Mouse (Mus musculus) limb, embryonic 10.5 days (tissue): ENCODE results near the gene Cd5. TPM values are rescaled to one million over a fixed set of nuclear protein-coding genes. Genes with fewer than 3 reads are reported as not detected.

Source experiments
- DNase-seq: peaks from one replicate; pipeline ENCODE4 v3.0.0-alpha.2; 2017; ENCODE audit warnings: low spot score
- H3K27ac ChIP-seq: fragments of 300-500 bp; sonication (generic); 2 replicates; pipeline ENCODE4 v1.5.1; 2016; ENCODE audit warnings: mild to moderate bottlenecking
- H3K27me3 ChIP-seq: fragments of 300-500 bp; sonication (generic); 2 replicates; pipeline ENCODE4 v1.6.1; 2016; ENCODE audit warnings: low read depth, mild to moderate bottlenecking; ENCODE audit not compliant: poor library complexity, severe bottlenecking
- H3K36me3 ChIP-seq: fragments of 300-500 bp; sonication (generic); 2 replicates; pipeline ENCODE4 v1.6.1; 2016; ENCODE audit warnings: mild to moderate bottlenecking, moderate library complexity
- H3K4me1 ChIP-seq: fragments of 300-500 bp; sonication (generic); 2 replicates; pipeline ENCODE4 v1.6.1; 2016
- H3K4me3 ChIP-seq: fragments of 300-500 bp; sonication (generic); 2 replicates; pipeline ENCODE4 v1.5.1; 2016; ENCODE audit warnings: mild to moderate bottlenecking, moderate library complexity
- H3K9me3 ChIP-seq: fragments of 300-500 bp; sonication (generic); replicated peaks from 2 replicates; pipeline ENCODE4 v1.6.1; 2016; ENCODE audit warnings: mild to moderate bottlenecking
- WGBS: fragments of 180-500 bp; shearing (Covaris S2); methylation state at CpG from one replicate; pipeline ENCODE4 v1.1.7; 2016; 5-methylcytosine and 5-hydroxymethylcytosine counted together
- polyA plus RNA-seq: library from polyadenylated mRNA; unstranded; fragments of >200 nt; fragmentation: Nextera tagmentation; extraction: Ambion mirVana; gene quantifications from 2 replicates; pipeline ENCODE4 v1.2.1, GENCODE M21; 2016

Gene Cd5
- polyA plus RNA-seq, 1 experiment from 2014 or later, result 0.26 TPM

DNA sequence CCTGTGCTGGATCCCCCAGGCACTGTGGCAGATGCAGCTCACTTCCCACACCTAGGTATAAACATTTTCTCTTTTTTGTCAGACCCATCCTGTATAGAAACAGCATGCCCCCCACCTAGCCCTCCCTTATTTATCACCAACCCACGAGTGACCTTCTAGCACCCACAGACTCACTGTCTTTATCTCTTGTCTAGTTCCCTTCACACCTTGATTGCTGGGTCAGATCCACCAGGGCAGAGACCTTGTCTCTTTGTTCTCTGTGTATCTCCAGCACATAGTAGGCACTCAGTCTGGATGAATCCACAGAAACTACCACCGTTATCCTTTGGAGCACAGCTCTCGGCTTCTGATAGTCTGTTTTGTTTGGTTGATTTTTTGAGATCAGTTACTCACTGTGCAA is 3.7 kb downstream of the Cd5 start:
- 85% methylated on average over 3 of the region's 3 CpGs for WGBS
- H3K27me3 ChIP-seq, result no peaks in the 10 kb centered on the region

DNA sequence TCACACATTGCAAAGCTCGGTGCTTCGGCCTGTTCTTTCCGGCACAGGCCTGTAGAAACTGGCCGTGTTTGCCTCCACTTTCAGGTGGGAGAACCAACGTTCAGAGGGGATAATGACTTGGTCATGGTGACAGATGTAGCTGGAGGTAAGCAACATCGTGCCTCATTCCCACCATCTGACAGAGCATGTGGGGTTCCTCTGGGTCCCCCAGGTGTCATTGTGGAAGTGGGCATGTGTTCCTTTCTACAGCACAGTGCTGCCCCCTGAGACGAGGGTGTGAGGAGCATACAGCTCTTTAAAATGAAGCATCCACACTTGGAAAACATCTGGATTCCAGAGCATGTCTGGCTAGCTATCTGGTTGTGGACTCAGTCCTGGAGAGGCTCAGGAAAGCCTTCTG is 4.2 kb downstream of the Cd5 start:
- no peak overlapping the region for H3K27ac ChIP-seq
- H3K27me3 ChIP-seq, result no peaks in the 10 kb centered on the region
- no peaks in the 10 kb centered on the region for H3K36me3 ChIP-seq
- 85% methylated on average over 7 of the region's 7 CpGs for WGBS
- no peaks in the 10 kb centered on the region for H3K9me3 ChIP-seq
- H3K4me3 ChIP-seq, result no peak overlapping the region
- H3K4me1 ChIP-seq, result no peaks in the 10 kb centered on the region
- DNase-seq, result no peak

More for the DNA sequence above, 3.7 kb downstream of the Cd5 start:
- no peak for DNase-seq
- no peaks in the 10 kb centered on the region for H3K9me3 ChIP-seq
- H3K36me3 ChIP-seq, result no peaks in the 10 kb centered on the region
- H3K27ac ChIP-seq, result no peak overlapping the region
- H3K4me3 ChIP-seq, result no peak overlapping the region
- H3K4me1 ChIP-seq, result no peaks in the 10 kb centered on the region

DNA sequence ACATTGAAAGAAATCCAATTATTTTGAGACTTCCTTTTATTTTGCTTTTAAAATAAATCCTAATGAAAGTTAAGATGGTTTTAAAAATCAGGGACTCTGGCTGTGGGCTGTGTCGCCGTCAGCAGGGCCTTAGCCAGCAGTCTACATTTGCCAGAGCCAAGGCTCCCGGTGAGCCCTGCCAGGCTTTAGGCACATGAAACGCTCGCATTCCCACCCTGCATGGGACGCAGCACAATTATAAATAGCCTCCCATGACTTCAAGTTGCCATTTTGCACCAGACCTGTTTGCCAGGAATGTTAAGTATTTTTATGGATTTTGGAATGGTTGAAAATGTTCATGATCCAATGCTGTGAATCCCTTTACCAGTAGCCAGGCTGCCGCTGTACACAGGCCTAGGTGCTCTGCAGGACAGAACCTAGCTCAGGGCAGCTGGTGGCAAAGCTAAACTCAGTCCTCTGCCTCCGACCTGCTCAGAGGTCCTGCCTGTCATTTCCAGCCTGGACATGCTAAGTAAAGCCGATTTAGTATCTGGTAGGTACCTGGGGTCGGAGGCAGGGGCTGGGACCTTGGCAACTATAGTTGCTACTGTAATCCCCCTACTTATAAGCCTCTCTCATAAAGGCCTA is 5.2 kb downstream of the Cd5 start:
- H3K36me3 ChIP-seq, result no peaks in the 10 kb centered on the region
- 84% methylated on average over 10 of the region's 10 CpGs for WGBS
- H3K27me3 ChIP-seq, result no peaks in the 10 kb centered on the region
- H3K9me3 ChIP-seq, result no peaks in the 10 kb centered on the region
- no peak overlapping the region for H3K27ac ChIP-seq
- H3K4me1 ChIP-seq, result no peaks in the 10 kb centered on the region
- no peak overlapping the region for H3K4me3 ChIP-seq
- no peak for DNase-seq

DNA sequence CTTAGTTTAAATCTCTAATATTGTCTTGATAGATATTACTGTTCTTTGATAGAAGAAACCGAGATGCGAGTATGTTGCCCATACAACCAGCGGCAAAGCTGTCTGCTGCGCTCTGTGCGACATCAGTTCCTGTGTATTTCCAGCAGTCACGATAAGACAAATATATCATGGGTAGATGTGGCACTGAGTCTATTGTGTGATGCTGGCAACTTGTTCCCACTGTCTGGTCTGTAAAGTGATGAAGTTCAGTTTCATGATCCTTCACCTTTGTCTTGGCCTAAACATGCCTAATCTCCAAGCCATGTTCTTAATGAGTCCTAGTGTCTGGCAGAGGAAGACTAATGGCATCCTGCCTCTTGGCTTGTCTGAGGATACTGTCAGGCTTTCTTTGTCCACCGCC is 6.1 kb downstream of the Cd5 start:
- no peaks in the 10 kb centered on the region for H3K36me3 ChIP-seq
- H3K4me3 ChIP-seq, result no peak overlapping the region
- WGBS, result 95% methylated on average over 7 of the region's 7 CpGs
- DNase-seq, result no peak
- no peaks in the 10 kb centered on the region for H3K9me3 ChIP-seq
- no peak overlapping the region for H3K27ac ChIP-seq
- no peaks in the 10 kb centered on the region for H3K27me3 ChIP-seq
- H3K4me1 ChIP-seq, result no peaks in the 10 kb centered on the region

DNA sequence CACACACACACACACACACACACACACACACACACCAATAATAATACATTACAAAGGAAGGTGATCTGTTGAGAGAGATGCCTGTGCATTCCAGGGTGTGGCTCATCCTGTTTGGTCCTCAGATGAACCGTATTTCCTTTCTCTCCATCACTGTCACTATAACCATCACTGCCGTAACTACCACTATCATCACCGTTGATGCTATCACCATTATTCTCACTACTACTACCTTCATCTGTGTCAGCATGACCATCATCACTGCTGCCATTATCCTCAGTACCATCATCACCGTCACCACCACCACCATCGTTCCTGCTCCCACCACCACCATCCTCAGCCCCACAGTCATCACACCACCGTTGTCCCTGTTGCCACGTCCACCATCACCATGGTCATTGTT is 6.8 kb downstream of the Cd5 start:
- H3K27ac ChIP-seq, result no peak overlapping the region
- no peaks in the 10 kb centered on the region for H3K27me3 ChIP-seq
- H3K9me3 ChIP-seq, result no peaks in the 10 kb centered on the region
- H3K4me3 ChIP-seq, result no peak overlapping the region
- H3K4me1 ChIP-seq, result no peaks in the 10 kb centered on the region
- WGBS, result 90% methylated on average over 7 of the region's 7 CpGs
- DNase-seq, result no peak
- no peaks in the 10 kb centered on the region for H3K36me3 ChIP-seq

DNA sequence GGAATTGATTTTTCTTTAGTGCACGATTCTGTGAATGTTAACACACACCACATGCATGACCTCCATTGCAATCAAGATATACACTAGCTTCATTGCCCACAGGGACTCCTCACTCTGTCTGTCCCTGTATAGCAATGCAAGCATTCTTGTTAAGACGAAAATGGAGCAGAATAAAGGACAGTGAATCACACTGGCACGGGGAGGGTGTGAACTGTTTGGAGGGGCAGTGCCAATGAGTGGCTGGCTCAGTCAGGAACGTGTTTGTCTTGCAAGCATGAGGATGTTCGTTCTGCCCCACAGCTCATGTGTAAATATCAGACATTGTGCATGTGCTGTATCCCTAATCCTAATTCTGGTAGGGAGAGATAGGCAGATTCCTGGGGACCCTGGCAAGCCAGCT is 8.3 kb downstream of the Cd5 start:
- Histone ChIP-seq H3K4me3 (no peak overlapping the region), H3K36me3 (no peaks in the 10 kb centered on the region), H3K4me1 (no peaks in the 10 kb centered on the region), H3K9me3 (no peaks in the 10 kb centered on the region), H3K27me3 (no peaks in the 10 kb centered on the region), H3K27ac (no peak overlapping the region)
- DNase-seq, result no peak
- WGBS, result 90% methylated on average over 5 of the region's 5 CpGs

DNA sequence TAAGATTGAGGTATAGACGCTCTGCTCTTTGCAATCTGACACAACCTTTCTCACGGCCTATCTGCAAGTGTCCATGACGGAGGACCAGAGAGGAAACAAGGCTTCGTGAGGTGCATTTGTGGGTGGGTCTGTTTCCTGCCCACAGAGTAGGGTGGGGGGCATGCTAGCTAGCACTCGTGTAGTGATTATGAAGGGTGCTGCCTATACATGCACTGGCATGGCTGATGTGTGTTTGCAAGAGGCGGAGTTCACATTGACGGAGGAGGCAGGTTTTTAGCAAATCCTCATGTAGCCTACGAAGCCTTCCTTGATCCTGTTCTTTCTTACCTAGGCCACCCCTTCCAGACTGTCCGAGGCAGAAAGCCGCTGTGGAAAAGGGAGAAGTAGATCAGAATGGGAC is 8.9 kb downstream of the Cd5 start:
- H3K4me3 ChIP-seq, result no peak overlapping the region
- no peak for DNase-seq
- no peaks in the 10 kb centered on the region for H3K27me3 ChIP-seq
- 89% methylated on average over 10 of the region's 10 CpGs for WGBS
- H3K36me3 ChIP-seq, result no peaks in the 10 kb centered on the region
- H3K27ac ChIP-seq, result no peak overlapping the region
- H3K4me1 ChIP-seq, result no peaks in the 10 kb centered on the region
- H3K9me3 ChIP-seq, result no peaks in the 10 kb centered on the region

DNA sequence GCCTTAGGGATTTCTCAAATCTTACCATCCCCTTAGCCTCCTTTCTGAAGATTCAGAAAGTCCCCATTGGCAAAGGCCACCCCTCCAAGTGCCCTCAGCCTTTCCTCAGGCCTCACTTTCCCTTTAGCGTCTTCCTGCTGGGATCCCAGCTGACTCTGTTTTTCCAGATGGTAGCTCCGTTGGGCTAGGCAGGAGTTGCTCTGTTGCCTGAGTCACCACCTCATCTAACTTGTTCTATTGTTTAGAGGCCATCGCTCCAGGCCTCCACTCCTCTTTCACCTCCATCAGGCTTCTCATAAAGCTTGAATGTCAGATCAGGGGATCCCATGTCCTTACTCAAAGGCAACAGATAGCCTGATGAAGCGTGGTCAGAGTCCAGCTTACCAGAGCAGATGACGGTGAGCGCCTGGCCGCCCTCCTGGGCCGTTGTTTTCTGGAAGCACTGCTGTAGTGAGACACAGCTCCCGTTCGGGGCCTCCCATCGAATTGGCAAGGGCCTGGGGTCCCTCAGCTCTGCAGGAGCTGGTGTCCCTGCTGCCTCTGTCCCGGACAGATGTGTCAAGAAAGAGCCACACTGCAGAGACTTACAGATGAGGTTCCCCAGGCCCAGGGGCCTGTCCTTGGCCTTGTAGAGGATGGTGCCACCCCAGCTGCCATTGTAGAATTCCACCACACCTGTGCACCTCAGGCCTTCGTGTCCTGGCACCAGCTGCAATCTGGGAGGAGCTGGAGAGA is 14.0 kb downstream of the Cd5 start:
- Histone ChIP-seq H3K27me3 (peaks cover 8% of the 10 kb centered on the region), H3K27ac (0 out of 2 replicates have a peak overlapping the region, but pooled peaks have one; percentile 2), H3K4me3 (no peak overlapping the region), H3K4me1 (peaks cover 25% of the 10 kb centered on the region), H3K9me3 (no peaks in the 10 kb centered on the region), H3K36me3 (no peaks in the 10 kb centered on the region)
- WGBS, result 79% methylated on average over 13 of the region's 13 CpGs
- no peak for DNase-seq

DNA sequence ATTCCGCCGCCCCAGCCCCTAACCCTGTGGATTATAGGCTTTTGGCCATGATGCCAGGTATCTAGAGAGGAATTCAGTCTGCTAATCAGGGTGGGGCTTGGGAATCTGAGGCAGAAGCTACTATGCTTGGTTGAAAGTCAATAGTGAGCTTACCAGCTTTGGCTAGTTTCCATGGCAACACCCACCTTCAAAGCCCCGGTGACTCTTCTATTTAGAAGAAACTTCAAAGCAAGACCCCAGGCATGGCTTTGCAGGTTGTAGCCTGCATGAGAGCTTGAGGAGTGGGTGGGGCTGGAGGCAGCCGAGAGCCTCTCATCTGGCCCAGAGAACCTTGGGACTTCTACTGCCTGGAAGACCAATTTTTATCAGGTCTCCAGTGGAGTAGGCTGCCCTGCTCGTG is 15.2 kb downstream of the Cd5 start:
- no peak overlapping the region for H3K4me3 ChIP-seq
- no peaks in the 10 kb centered on the region for H3K9me3 ChIP-seq
- no peaks in the 10 kb centered on the region for H3K36me3 ChIP-seq
- 26% methylated on average over 5 of the region's 5 CpGs for WGBS
- no peak for DNase-seq
- peaks cover 29% of the 10 kb centered on the region for H3K4me1 ChIP-seq
- no peak overlapping the region for H3K27ac ChIP-seq
- peaks cover 8% of the 10 kb centered on the region for H3K27me3 ChIP-seq

DNA sequence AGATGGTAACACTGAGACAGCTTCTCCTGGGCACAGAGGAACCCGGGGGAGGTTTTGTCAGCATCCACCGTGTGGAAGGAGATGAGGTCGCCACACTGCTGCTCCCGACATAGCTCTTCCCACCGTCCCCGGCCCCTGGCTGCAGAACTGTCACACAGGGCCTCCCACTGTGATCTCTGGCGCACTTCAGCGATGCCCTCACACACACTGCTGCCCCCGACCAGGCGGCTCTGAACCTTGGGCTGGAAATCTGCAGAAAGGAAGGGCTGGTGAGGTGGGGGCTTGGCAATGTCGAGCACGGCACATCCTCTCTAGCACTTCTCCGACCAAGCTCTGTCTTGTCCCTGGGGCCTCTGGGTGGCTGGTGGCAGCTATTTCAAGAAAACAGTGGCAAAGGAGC is 15.7 kb downstream of the Cd5 start:
- Histone ChIP-seq H3K27ac (no peak overlapping the region), H3K27me3 (peaks cover 8% of the 10 kb centered on the region), H3K36me3 (no peaks in the 10 kb centered on the region), H3K4me3 (no peak overlapping the region), H3K9me3 (no peaks in the 10 kb centered on the region), H3K4me1 (peaks cover 29% of the 10 kb centered on the region)
- DNase-seq, result no peak
- WGBS, result 19% methylated on average over 13 of the region's 13 CpGs

DNA sequence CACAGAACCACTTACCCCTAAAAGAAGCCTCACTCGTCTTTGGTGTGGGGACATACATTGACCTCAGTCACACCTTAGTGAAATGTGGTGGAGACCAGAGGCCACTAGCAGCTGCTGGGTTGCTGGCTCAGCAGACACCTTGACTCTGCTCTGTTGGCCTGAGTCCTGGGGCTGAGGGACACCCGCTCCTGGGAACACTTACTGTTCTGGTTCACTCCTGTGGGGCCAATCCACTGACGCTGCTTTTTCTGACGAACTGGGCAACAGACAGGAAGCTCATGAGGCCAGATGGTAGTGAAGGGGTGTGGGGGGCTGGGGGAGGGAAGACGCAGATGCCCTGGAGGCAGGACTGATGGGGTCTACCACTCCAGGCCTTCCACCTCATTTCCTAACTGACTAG is 17.7 kb downstream of the Cd5 start:
- peak overlapping the region; percentile 36; the same call in 1 of the 2 replicates for H3K27ac ChIP-seq
- no peak overlapping the region for H3K4me3 ChIP-seq
- H3K4me1 ChIP-seq, result peaks cover 29% of the 10 kb centered on the region
- no peaks in the 10 kb centered on the region for H3K36me3 ChIP-seq
- peaks cover 8% of the 10 kb centered on the region for H3K27me3 ChIP-seq
- DNase-seq, result no peak
- no peaks in the 10 kb centered on the region for H3K9me3 ChIP-seq
- 35% methylated on average over 5 of the region's 5 CpGs for WGBS

DNA sequence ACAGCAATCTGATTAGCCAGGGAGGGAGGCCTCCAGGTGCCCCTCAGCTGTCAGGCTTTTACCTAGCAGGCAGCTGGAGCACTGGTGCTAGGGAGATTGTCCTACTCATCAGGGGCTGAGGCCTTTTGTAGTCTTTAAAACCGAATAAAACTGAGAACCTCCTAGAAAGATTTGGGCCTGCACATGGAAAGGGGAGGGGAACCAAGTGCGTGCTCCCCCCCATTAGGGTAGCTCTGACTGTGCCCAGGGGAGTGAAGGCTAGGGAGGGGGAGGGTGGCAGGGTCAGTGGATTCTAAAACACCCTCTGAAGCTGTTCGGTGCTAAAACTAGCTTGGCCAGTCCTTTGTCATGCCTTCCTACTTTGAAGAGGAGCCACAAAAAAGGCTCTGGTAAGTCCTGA is 18.3 kb downstream of the Cd5 start:
- peaks cover 8% of the 10 kb centered on the region for H3K27me3 ChIP-seq
- H3K9me3 ChIP-seq, result no peaks in the 10 kb centered on the region
- H3K4me3 ChIP-seq, result no peak overlapping the region
- no peak for DNase-seq
- WGBS, result 18% methylated on average over 3 of the region's 3 CpGs
- peaks cover 29% of the 10 kb centered on the region for H3K4me1 ChIP-seq
- H3K27ac ChIP-seq, result peak overlapping the region; percentile 36
- H3K36me3 ChIP-seq, result no peaks in the 10 kb centered on the region

DNA sequence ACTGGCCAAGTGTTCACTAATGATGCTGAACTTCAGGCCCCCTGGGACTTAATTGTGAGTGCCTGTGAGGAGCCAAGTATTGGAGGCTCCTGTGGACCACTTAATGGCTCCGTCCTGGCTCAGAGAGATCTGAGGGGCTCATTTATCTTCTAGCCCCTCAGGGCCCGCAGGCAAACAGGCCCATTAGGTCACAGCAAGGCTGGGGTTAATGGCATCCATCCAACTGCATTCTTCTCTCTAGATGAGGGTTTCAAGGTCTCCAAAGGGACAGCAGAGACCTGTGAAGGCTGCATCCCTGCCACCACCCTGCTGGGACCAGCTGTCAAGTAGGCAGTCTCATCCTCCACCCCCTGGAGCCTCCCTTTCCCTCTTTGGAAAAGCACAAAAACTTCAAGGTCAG is 19.1 kb downstream of the Cd5 start:
- H3K9me3 ChIP-seq, result no peaks in the 10 kb centered on the region
- no peak overlapping the region for H3K4me3 ChIP-seq
- peaks cover 29% of the 10 kb centered on the region for H3K4me1 ChIP-seq
- H3K36me3 ChIP-seq, result no peaks in the 10 kb centered on the region
- DNase-seq, result no peak
- WGBS, result 0% methylated on average over 2 of the region's 2 CpGs
- H3K27ac ChIP-seq, result peak overlapping the region; percentile 36; the same call in 1 of the 2 replicates
- peaks cover 8% of the 10 kb centered on the region for H3K27me3 ChIP-seq
